Mouse (Mus musculus): ENCODE results near the gene Gm14406.
"Not testable (repeated sequence)": the region's sequence is repeated elsewhere in the genome, so short reads cannot be mapped to it uniquely, and the experiment has no call there.

The Gm14406 gene

GRCm38 (mm10) chr2:177577998-177578397 lies at the start of gene Gm14406:
TSS of gene Gm14406 (minus strand) at chr2:177578210.
- peak; percentile 56 for DNase-seq (ENCODE audit: low read depth, low spot score)

- DNase-seq (ENCODE audit: low read depth, low spot score) = not testable (repeated sequence)
Observed at GRCm38 (mm10) chr2:177575141-177575540, 2.9 kb downstream of the Gm14406 start.

DNA sequence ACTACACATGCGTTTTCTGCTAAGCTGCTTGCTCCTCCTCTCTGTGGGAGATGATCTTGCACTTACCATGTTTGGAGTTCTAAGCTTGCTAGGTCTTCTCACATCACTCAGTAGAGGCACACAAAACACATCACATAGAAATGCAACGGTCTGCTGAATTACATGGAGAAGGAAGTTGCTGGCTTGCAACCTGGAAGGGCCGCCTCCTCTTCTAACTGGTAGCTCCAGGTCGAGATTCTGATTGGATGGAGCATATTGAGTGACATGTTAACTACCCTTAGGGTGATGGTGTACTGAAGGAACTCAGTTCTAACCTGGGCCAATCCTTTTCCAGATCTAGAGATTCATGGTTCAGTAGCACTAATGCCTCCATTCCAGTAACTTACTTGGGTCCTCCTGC lies 18.6 kb downstream of the Gm14406 start:
- peak; percentile 33 for DNase-seq (ENCODE audit: low read depth, low spot score)

GRCm38 (mm10) chr2:177555261-177555660 lies 22.7 kb downstream of the Gm14406 start:
- DNase-seq (ENCODE audit: low read depth, low spot score) = not testable (repeated sequence)

GRCm38 (mm10) chr2:177537717-177538116 lies 40.3 kb downstream of the Gm14406 start:
- DNase-seq (ENCODE audit: low read depth, low spot score) = not testable (repeated sequence)

DNA sequence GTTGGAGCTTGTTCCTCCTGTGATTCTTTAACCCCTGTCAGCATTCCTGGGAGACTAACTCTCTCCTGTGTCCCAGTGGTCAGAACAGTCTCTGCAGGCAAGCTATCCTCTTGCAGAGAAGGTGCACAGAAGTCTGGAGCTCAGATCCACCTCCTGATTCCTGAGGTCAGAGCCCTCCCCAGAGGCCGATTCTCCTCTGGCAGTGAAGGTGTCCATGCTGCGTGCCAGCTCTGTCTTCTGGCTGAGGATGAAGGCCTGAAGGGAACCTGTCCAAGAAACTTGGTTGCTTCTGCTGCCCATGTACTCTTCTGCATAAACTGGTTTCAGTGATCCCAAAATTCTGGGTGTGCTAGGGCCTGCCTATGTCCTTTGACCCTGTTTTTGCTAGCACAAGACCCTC lies 40.9 kb downstream of the Gm14406 start:
- not testable (repeated sequence) for DNase-seq (ENCODE audit: low read depth, low spot score)

DNA sequence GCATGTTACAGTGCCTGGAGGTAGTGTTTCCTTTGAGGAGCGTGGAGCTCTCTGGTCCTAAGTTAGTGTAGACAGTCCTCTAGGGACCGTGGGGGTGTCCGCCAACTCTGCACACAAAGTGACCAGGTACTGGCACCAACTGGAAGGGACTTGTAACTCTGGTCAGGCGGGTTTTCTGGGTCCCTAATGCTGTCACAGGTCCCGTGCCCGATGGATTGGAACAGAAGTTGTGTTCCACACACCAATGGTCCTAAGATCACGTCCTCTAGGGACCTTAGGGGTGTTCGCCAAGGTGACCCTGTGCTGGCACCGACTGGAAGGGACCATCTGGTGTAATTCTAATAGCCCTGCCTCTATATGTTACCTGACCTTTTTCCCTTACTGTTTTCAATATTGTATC lies 42.1 kb downstream of the Gm14406 start:
- no peak for DNase-seq (ENCODE audit: low read depth, low spot score)

- DNase-seq (ENCODE audit: low read depth, low spot score) = not testable (repeated sequence)
Observed at GRCm38 (mm10) chr2:177524171-177524570, 53.8 kb downstream of the Gm14406 start.

DNA sequence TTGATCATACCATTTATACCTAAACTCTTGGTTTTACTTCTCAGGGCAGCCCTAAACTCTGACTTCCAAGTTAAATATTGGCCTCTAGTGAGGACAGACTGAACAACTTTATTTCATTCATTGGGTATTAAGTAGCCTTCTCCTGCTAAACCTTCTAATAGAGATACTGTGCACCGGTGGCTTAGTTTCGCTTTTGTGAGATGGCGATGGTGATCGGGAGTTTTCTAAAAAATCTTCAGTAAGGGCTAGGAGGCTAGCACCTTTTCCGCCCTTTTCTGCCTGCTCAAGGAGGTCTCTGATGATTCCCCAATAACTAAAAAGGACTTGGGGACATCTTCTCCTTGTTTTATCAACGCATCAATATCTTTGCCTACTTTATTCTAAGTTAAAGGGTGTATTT lies 54.3 kb downstream of the Gm14406 start:
- not testable (repeated sequence) for DNase-seq (ENCODE audit: low read depth, low spot score)

DNA sequence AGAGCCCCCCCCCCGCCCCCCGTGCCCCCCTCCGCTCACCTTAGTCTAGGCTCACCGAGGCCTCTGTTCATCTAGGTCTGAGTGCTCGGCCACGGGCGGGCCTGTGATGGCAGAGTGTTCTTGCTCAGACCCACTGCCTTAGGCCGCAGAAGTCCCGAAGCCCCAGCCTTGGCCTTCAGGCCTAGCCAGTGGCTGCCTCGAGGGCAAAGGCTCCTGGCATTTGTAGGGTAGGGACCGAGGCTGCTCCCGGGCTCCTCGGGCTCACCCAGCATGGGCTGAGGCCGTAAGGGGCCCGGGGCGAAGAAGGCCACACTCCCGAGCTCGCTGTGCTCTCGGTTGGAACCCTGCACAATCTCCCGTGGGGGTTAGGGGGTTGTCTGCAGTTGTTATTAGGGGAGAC lies 54.9 kb downstream of the Gm14406 start:
- no peak for DNase-seq (ENCODE audit: low read depth, low spot score)

DNA sequence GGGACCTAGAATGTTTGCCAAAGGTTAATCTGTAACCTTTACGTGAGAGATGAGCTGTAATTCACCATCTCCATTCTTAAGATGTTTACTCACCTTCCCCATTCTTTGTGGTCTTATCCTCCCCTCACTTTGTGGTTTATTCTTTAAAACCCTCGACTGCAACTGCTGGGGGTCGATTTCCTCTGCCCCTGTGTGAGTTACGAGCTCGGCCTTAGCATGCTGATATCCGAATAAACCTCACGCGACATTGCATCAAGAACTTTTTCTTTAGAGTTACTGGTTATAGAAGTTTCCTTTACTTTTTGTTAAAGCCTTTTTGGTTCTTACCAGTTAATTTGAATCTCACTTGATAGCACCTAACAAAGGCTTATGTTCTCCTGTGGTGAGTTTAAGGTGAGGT lies 58.0 kb downstream of the Gm14406 start:
- DNase-seq (ENCODE audit: low read depth, low spot score) = no peak

All from ZHBTc4 (cell line).